Mouse (Mus musculus) heart, adult 18-20 months (tissue): ENCODE measurements around the gene Crip2. TPM values are rescaled to one million over a fixed set of nuclear protein-coding genes. Genes with fewer than 3 reads are reported as not detected.

Experiments
- DNase-seq, 2 experiments: peaks; one replicate each; pipeline ENCODE4 v3.0.0; 2021 to 2022; ENCODE audit warnings: mixed read lengths in 1 of 2
- total RNA-seq, 2 experiments: library from RNA; stranded (reverse); gene quantifications; 2 replicates each; pipeline ENCODE4 v1.2.3; 2021

Crip2 gene
- total RNA-seq, 2 experiments from 2014 or later: 1,463 to 1,557 TPM

GRCm38 (mm10) chr12:113176960-113177725 lies 37.1 kb downstream of the Crip2 start:
- DNase-seq: no peak

- no peak for DNase-seq
Measured at GRCm38 (mm10) chr12:113181020-113181419, 41.0 kb downstream of the Crip2 start.

- DNase-seq: no peak
Measured at GRCm38 (mm10) chr12:113184945-113185344, 44.9 kb downstream of the Crip2 start.

- DNase-seq: no peak
Measured at GRCm38 (mm10) chr12:113185442-113186291, 45.6 kb downstream of the Crip2 start, which contains the start of gene Tmem121. Gene Tmem121 (plus strand): TSS chr12:113185930.

- DNase-seq: no peak
Measured at GRCm38 (mm10) chr12:113186326-113187010, 46.4 kb downstream of the Crip2 start.

GRCm38 (mm10) chr12:113187011-113187375 lies 47.0 kb downstream of the Crip2 start:
- DNase-seq: no peak

- peak; percentile 54 to 66 for DNase-seq
Measured at GRCm38 (mm10) chr12:113187584-113188295, 47.7 kb downstream of the Crip2 start.

- DNase-seq: no peak
Measured at GRCm38 (mm10) chr12:113188349-113189055, 48.5 kb downstream of the Crip2 start.

GRCm38 (mm10) chr12:113193423-113193822 lies 53.4 kb downstream of the Crip2 start:
- no peak for DNase-seq

Other genes with a start within 250 kb of the Crip2 start
- 10 to 100 TPM; 31.5 to 38.6 TPM for gene Jag2, start 210.5 kb upstream of the Crip2 start, total RNA-seq
- gene Nudt14, start 198.1 kb upstream of the Crip2 start, total RNA-seq: 1 to 10 TPM; 8.2 to 9.2 TPM
- 10 to 100 TPM; 24.3 to 27.6 TPM for gene Btbd6, start 163.8 kb upstream of the Crip2 start, total RNA-seq
- gene Brf1, start 139.5 kb upstream of the Crip2 start, total RNA-seq: 10 to 100 TPM; 21.4 to 26.4 TPM
- gene Pacs2, start 125.7 kb upstream of the Crip2 start, total RNA-seq: 10 to 100 TPM; 33.1 to 37.1 TPM
- gene Tex22, start 65.7 kb upstream of the Crip2 start, total RNA-seq: not detected
- gene Mta1, start 42.0 kb upstream of the Crip2 start, total RNA-seq: 10 to 100 TPM; 43.9 to 46.2 TPM
- 100 to 1,000 TPM; 191 to 201 TPM for gene Crip1, start 6.1 kb downstream of the Crip2 start, total RNA-seq
- gene Tedc1, start 16.2 kb downstream of the Crip2 start, total RNA-seq: under 1 TPM; 0.31 to 0.89 TPM
- not detected for gene Tmem121, start 45.7 kb downstream of the Crip2 start, total RNA-seq